Comparison of ENCODE assay signal across 24 mouse cellular contexts in the genomic region with DNA sequence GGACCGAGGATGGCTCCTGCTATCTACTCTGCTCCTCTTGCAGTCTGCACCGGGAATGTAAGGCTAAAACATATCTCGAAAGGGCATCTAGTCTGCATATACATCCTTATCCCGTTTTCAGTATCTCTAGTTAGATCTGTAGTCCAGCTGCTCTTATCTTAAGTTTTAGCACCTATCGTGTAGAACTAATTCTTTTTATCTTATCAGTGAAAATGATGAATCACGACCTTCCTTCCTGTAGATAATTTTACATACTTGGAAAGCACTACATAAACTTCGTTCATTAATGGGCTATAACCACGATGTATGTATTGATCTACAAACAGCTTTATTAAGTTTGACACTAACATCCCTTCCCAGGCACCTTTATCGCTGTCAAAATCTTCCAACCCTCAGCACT. TPM values are rescaled to one million over a fixed set of nuclear protein-coding genes. Genes with fewer than 3 reads are reported as not detected.
DNase-seq lines count a peak whose midpoint lies in the region; ATAC-seq and TF ChIP-seq lines count a peak whose summit lies in the region.
"Had no signal": no experiment of that assay in that cellular context is flagged by ENCODE, and none has a peak within 500 bp of the region (broad histone marks: within the 10 kb centered on the region; RNA-seq: fewer than 3 reads in every experiment).

No protein-coding gene starts in this region.

- no peaks in the 10 kb centered on the region for H3K27me3 ChIP-seq in kidney, adult 2 months (replicated peaks; ENCODE audit: control insufficient read depth, insufficient read depth, low read length)
- no peaks in the 10 kb centered on the region for H3K27me3 ChIP-seq in kidney, embryonic 16.5 days (ENCODE audit: insufficient read depth, low read length)
- H3K27me3 ChIP-seq in MEL (ENCODE audit: control insufficient read depth in 1 of 2, insufficient read depth in 2 of 2, low read length in 2 of 2), result no peaks in the 10 kb centered on the region
- H3K27me3 ChIP-seq: embryonic facial prominence, embryonic 12.5 days; forebrain, embryonic 12.5 days; Patski had no signal

- no peaks in the 10 kb centered on the region for H3K9me3 ChIP-seq in kidney, embryonic 16.5 days (ENCODE audit: low read length)
- H3K9me3 ChIP-seq in MEL (replicated peaks; ENCODE audit: insufficient read depth, low read length), result no peaks in the 10 kb centered on the region
- H3K9me3 ChIP-seq: embryonic facial prominence, embryonic 10.5 days; embryonic facial prominence, embryonic 12.5 days; forebrain, embryonic 10.5 days; forebrain, embryonic 12.5 days had no signal

- no peak overlapping the region for H3K9ac ChIP-seq in kidney, embryonic 16.5 days (replicated peaks; ENCODE audit: low read length)
- no peak overlapping the region for H3K9ac ChIP-seq in MEL (ENCODE audit: control insufficient read depth, low read depth, low read length, poor library complexity, severe bottlenecking)
- H3K9ac ChIP-seq: embryonic facial prominence, embryonic 12.5 days; forebrain, embryonic 12.5 days had no signal

- no peaks in the 10 kb centered on the region for H3K36me3 ChIP-seq in kidney, adult 2 months (ENCODE audit: control insufficient read depth, insufficient read depth, low read length)
- H3K36me3 ChIP-seq in kidney, embryonic 16.5 days (ENCODE audit: insufficient read depth, low read length), result no peaks in the 10 kb centered on the region
- H3K36me3 ChIP-seq in MEL (ENCODE audit: control insufficient read depth in 1 of 2, insufficient read depth in 2 of 2, low read length in 2 of 2), result peaks cover 0 to 30% of the 10 kb centered on the region in 2 experiments; a peak in 2 of 4 replicates
- H3K36me3 ChIP-seq: embryonic facial prominence, embryonic 10.5 days; embryonic facial prominence, embryonic 12.5 days; forebrain, embryonic 10.5 days; forebrain, embryonic 12.5 days had no signal

- H3K27ac ChIP-seq in kidney, adult 2 months (ENCODE audit: insufficient read depth, low read depth, low read length), result peak overlapping the region; percentile 91
- peak overlapping the region; percentile 35; the same call in 1 of the 2 replicates for H3K27ac ChIP-seq in kidney, embryonic 16.5 days (ENCODE audit: low read length)
- H3K27ac ChIP-seq in MEL (ENCODE audit: control insufficient read depth, low read depth, low read length), result no peak overlapping the region
- peak overlapping the region; percentile 36; the same call in 1 of the 2 replicates for H3K27ac ChIP-seq in embryonic fibroblast, embryonic 13.5 days (ENCODE audit: insufficient read depth, low read length)
- H3K27ac ChIP-seq: embryonic facial prominence, embryonic 10.5 days; embryonic facial prominence, embryonic 12.5 days; forebrain, embryonic 10.5 days; forebrain, embryonic 12.5 days had no signal

- H3K79me2 ChIP-seq in MEL (ENCODE audit: control insufficient read depth, insufficient read depth, low read length, poor library complexity), result peaks cover 13% of the 10 kb centered on the region

- H3K4me1 ChIP-seq in kidney, adult 2 months (ENCODE audit: control insufficient read depth, insufficient read depth, low read length), result peaks cover 13% of the 10 kb centered on the region
- peaks cover 28% of the 10 kb centered on the region for H3K4me1 ChIP-seq in kidney, embryonic 16.5 days (ENCODE audit: insufficient read depth, low read length)
- peaks cover 15 to 24% of the 10 kb centered on the region in 2 experiments for H3K4me1 ChIP-seq in MEL (ENCODE audit: control insufficient read depth in 1 of 2, insufficient read depth in 2 of 2, low read length in 2 of 2)
- peaks cover 16% of the 10 kb centered on the region for H3K4me1 ChIP-seq in embryonic fibroblast, embryonic 13.5 days (ENCODE audit: control insufficient read depth, insufficient read depth, low read length)

- ATAC-seq in kidney, embryonic 16.5 days (ENCODE audit: low FRiP score, low TSS enrichment), result no peak
- ATAC-seq: activated CD4-positive, CD25-positive, alpha-beta regulatory T cell, adult 4 months; forebrain, embryonic 14.5 days; forebrain, embryonic 16.5 days had no signal

- no peak for TF ChIP-seq POLR2A in kidney, adult 2 months (IDR thresholded peaks at IDR 0.05; ENCODE audit: low read depth, low read length)
- TF ChIP-seq POLR2A in MEL (IDR thresholded peaks at IDR 0.05; ENCODE audit: control insufficient read depth in 1 of 2, insufficient read depth in 1 of 2, low read depth in 1 of 2, low read length in 2 of 2, poor library complexity in 1 of 2), result no peak
- TF ChIP-seq POLR2A in embryonic fibroblast, embryonic 13.5 days (IDR thresholded peaks at IDR 0.05; ENCODE audit: low read depth, low read length), result no peak

- 56% methylated on average over 9 of the region's 9 CpGs for WGBS in kidney, adult 2 months
- WGBS in kidney, embryonic 16.5 days, result 70% methylated on average over 9 of the region's 9 CpGs

- TF ChIP-seq EP300 in MEL (IDR thresholded peaks at IDR 0.05; ENCODE audit: low read depth in 1 of 2, low read length in 2 of 2), result peak; percentile 13 to 57; a peak in 3 of 4 replicates

- no peak overlapping the region for H3K4me3 ChIP-seq in kidney, adult 2 months (ENCODE audit: insufficient read depth, low read depth, low read length)
- H3K4me3 ChIP-seq in kidney, embryonic 16.5 days (ENCODE audit: low read length), result no peak overlapping the region
- no peak overlapping the region for H3K4me3 ChIP-seq in MEL (ENCODE audit: control insufficient read depth in 1 of 2, insufficient read depth in 1 of 2, low read depth in 2 of 2, low read length in 2 of 2)
- no peak overlapping the region for H3K4me3 ChIP-seq in embryonic fibroblast, embryonic 13.5 days (ENCODE audit: insufficient read depth, low read length)
- H3K4me3 ChIP-seq: embryonic facial prominence, embryonic 10.5 days; embryonic facial prominence, embryonic 12.5 days; erythroblast, embryonic 14.5 days; forebrain, embryonic 10.5 days; forebrain, embryonic 12.5 days had no signal

- no peak for DNase-seq in kidney, adult 2 months
- DNase-seq in kidney, adult 18-20 months, result no peak
- no peak for DNase-seq in kidney, adult 11 months
- peak; percentile 25 for DNase-seq in MEL (ENCODE audit: low read depth, low spot score)
- no peak for DNase-seq in gastrocnemius, adult 8-10 months (ENCODE audit: low spot score in 2 of 2)
- DNase-seq: adrenal gland, adult 8-10 months; adrenal gland, postnatal 14 days; adrenal gland, postnatal 36 days; cerebellum, adult 11-12 months; cerebellum, adult 2 months; cerebellum, adult 9-10 months; cerebellum, postnatal 10 days; cerebellum, postnatal 25 days had no signal

- H3K4me2 ChIP-seq in kidney, embryonic 16.5 days (replicated peaks; ENCODE audit: low read depth, low read length), result no peak overlapping the region
- H3K4me2 ChIP-seq: embryonic facial prominence, embryonic 12.5 days; forebrain, embryonic 12.5 days had no signal

- TF ChIP-seq CTCF in kidney, adult 2 months (conservative IDR thresholded peaks at IDR 0.05; ENCODE audit: insufficient read depth, insufficient read length, low read depth, low read length), result no peak
- no peak for TF ChIP-seq CTCF in MEL (IDR thresholded peaks at IDR 0.05 in 2 of 3, conservative IDR thresholded peaks at IDR 0.05 in 1 of 3; ENCODE audit: control insufficient read depth in 1 of 3, insufficient read depth in 1 of 3, low read depth in 2 of 3, low read length in 3 of 3, poor library complexity in 1 of 3, severe bottlenecking in 1 of 3)
- TF ChIP-seq CTCF in embryonic fibroblast, embryonic 13.5 days (IDR thresholded peaks at IDR 0.05; ENCODE audit: borderline replicate concordance, insufficient read depth, low read length), result no peak

- no peak for TF ChIP-seq RAD21 in MEL (IDR thresholded peaks at IDR 0.05; ENCODE audit: low read depth, low read length)

TF ChIP-seq in MEL, 35 proteins besides CTCF, POLR2A, EP300 and RAD21:
- 0 out of 2 replicates have a peak, but pooled peaks have one; percentile 1 for TF ChIP-seq USF1 (IDR thresholded peaks at IDR 0.05; ENCODE audit: low read depth, low read length)
- TF ChIP-seq ZC3H11A (IDR thresholded peaks at IDR 0.05; ENCODE audit: low read depth, low read length), result no peak
- no peak for TF ChIP-seq MAX (IDR thresholded peaks at IDR 0.05; ENCODE audit: low read length)
- peak; percentile 82; the same call in 1 of the 2 replicates for TF ChIP-seq GATA1 (IDR thresholded peaks at IDR 0.05; ENCODE audit: low read depth, low read length)
- TF ChIP-seq RCOR1 (IDR thresholded peaks at IDR 0.05; ENCODE audit: low read depth, low read length), result 0 out of 2 replicates have a peak, but pooled peaks have one; percentile 45

RNA-seq across cellular contexts. Expression of a gene that starts 4.3 kb away (rescaled TPM):
- 7.9 and 12.5 TPM in 2 replicates for polyA plus RNA-seq in kidney, adult 2 months (2012; rRNA removed)
- 80.5 and 84.7 TPM in 2 replicates for polyA plus RNA-seq in kidney, embryonic 16.5 days (2015; fragmentation: Nextera tagmentation; extraction: Ambion mirVana)
- 69.6 and 73.4 TPM in 2 replicates for total RNA-seq in MEL (2012; rRNA removed)
- 100 to 1,000 TPM in 1 of 2 experiments, not detected in 1; 122 TPM for polyA plus RNA-seq in MEL (2012; ENCODE audit: insufficient read depth in 1 of 2, insufficient read length in 2 of 2, low read depth in 1 of 2, low replicate concordance in 2 of 2, missing spikeins in 1 of 2)
- 109 and 139 TPM in 2 replicates for polyA plus RNA-seq in embryonic fibroblast, embryonic 13.5 days (2011; ENCODE audit: insufficient read length, low read depth, missing spikeins)
- 10 to 100 TPM; 13.5 to 18.1 (median 15.7) TPM for total RNA-seq in gastrocnemius, adult 8-10 months (2022)
